In genomic region chr10:98781888-98782351, GRCm38 (mm10) we compare ENCODE assay signal across 7 mouse cellular contexts.
DNase-seq lines count a peak whose midpoint lies in the region; ATAC-seq and TF ChIP-seq lines count a peak whose summit lies in the region.

No protein-coding gene starts in this region.

- DNase-seq in midbrain, postnatal 0 days (ENCODE audit: low spot score): no peak
- DNase-seq in embryo, embryonic 10.5 days (ENCODE audit: low spot score): peak; percentile 22
- peak; percentile 45 for DNase-seq in induced T-regulatory cell, adult 2 months (ENCODE audit: low read depth)
- peak; percentile 28 for DNase-seq in thymus, postnatal 0 days (ENCODE audit: low spot score)
- DNase-seq in adrenal gland, postnatal 25 days: no peak
- DNase-seq in adrenal gland, adult 2 months: no peak

- H3K4me2 ChIP-seq in midbrain, embryonic 12.5 days (replicated peaks): no peak overlapping the region
- no peak overlapping the region for H3K4me2 ChIP-seq in midbrain, postnatal 0 days (ENCODE audit: low read depth, low read length, poor library complexity, severe bottlenecking)

- H3K36me3 ChIP-seq in midbrain, embryonic 12.5 days: no peaks in the 10 kb centered on the region
- H3K36me3 ChIP-seq in midbrain, postnatal 0 days (ENCODE audit: insufficient read depth, low read length): no peaks in the 10 kb centered on the region

- WGBS in midbrain, embryonic 12.5 days: 24% methylated on average over 3 of the region's 3 CpGs
- 17% methylated on average over 3 of the region's 3 CpGs for WGBS in midbrain, postnatal 0 days

- H3K4me1 ChIP-seq in midbrain, embryonic 12.5 days: no peaks in the 10 kb centered on the region
- no peaks in the 10 kb centered on the region for H3K4me1 ChIP-seq in midbrain, postnatal 0 days (ENCODE audit: insufficient read depth, low read length)

- H3K27me3 ChIP-seq in midbrain, embryonic 12.5 days: no peaks in the 10 kb centered on the region
- H3K27me3 ChIP-seq in midbrain, postnatal 0 days (ENCODE audit: insufficient read depth, low read length): no peaks in the 10 kb centered on the region

- no peak overlapping the region for H3K9ac ChIP-seq in midbrain, embryonic 12.5 days (replicated peaks)
- H3K9ac ChIP-seq in midbrain, postnatal 0 days (replicated peaks; ENCODE audit: low read length, poor library complexity, severe bottlenecking): no peak overlapping the region

- TF ChIP-seq CTCF in midbrain, postnatal 0 days (IDR thresholded peaks at IDR 0.05): no peak

- H3K27ac ChIP-seq in midbrain, embryonic 12.5 days (replicated peaks): no peak overlapping the region
- no peak overlapping the region for H3K27ac ChIP-seq in midbrain, postnatal 0 days (ENCODE audit: low read depth, low read length)

- no peak overlapping the region for H3K4me3 ChIP-seq in midbrain, embryonic 12.5 days
- H3K4me3 ChIP-seq in midbrain, postnatal 0 days (ENCODE audit: low read depth, low read length): no peak overlapping the region

- peak; percentile 58; the same call in 1 of the 2 replicates for ATAC-seq in midbrain, embryonic 12.5 days (ENCODE audit: low FRiP score, low read depth)
- ATAC-seq in midbrain, postnatal 0 days (ENCODE audit: low FRiP score): no peak

- no peaks in the 10 kb centered on the region for H3K9me3 ChIP-seq in midbrain, embryonic 12.5 days
- H3K9me3 ChIP-seq in midbrain, postnatal 0 days (ENCODE audit: low read length): no peaks in the 10 kb centered on the region

Comparison
In these comparisons a context has a peak if more than half of its experiments do, and no peak if none do; other contexts are left out.
1. DNase-seq: peak in embryo, embryonic 10.5 days (single experiment), induced T-regulatory cell, adult 2 months (single experiment) and thymus, postnatal 0 days (single experiment); none in midbrain, postnatal 0 days (single experiment), adrenal gland, postnatal 25 days (single experiment) and adrenal gland, adult 2 months (single experiment).